Mouse (Mus musculus): ENCODE measurements around the gene Fam131c. TPM values are rescaled to one million over a fixed set of nuclear protein-coding genes. Genes with fewer than 3 reads are reported as not detected.

The Fam131c gene
- polyA plus RNA-seq, 1 experiment from 2014 or later: 2.9 TPM

DNA sequence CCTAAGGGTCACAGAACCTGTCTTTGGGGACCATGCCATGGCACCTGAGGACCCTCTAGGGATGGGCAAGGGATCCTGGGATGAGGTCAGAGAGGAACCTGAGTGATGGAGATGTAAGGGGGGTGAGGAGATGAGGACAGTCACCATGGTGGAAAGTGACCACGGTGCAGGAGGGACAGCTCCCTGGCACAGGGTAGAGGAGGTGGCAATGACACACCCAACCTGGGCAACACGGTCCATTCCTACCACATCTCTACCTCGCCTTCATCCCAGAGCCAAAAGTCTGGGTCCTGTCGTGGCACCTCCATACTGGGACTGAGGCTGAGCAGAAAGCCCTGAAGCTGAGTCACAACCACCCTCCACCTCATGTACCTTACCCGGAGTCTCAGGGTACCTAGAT, 54.8 kb downstream of the Fam131c start:
- Histone ChIP-seq H3K4me1 (ENCODE audit: control insufficient read depth, insufficient read depth, low read length) (0 out of 2 replicates have a peak, but pooled peaks cover 5% of the 10 kb centered on the region), H3K9me3 (ENCODE audit: control insufficient read depth, low read length) (no peaks in the 10 kb centered on the region), H3K27ac (ENCODE audit: low read depth, low read length) (no peak overlapping the region), H3K27me3 (ENCODE audit: control insufficient read depth, insufficient read depth, low read length) (peaks cover 6% of the 10 kb centered on the region), H3K36me3 (ENCODE audit: control insufficient read depth, insufficient read depth, low read length) (no peaks in the 10 kb centered on the region), H3K9ac (ENCODE audit: low read length) (no peak overlapping the region), H3K4me2 (no peak overlapping the region), H3K4me3 (ENCODE audit: low read depth, low read length) (no peak overlapping the region)
- DNase-seq (ENCODE audit: low spot score, missing footprints) (no peak), ATAC-seq (ENCODE audit: low FRiP score) (no peak)
- WGBS: 77% methylated on average over 5 of the region's 5 CpGs

DNA sequence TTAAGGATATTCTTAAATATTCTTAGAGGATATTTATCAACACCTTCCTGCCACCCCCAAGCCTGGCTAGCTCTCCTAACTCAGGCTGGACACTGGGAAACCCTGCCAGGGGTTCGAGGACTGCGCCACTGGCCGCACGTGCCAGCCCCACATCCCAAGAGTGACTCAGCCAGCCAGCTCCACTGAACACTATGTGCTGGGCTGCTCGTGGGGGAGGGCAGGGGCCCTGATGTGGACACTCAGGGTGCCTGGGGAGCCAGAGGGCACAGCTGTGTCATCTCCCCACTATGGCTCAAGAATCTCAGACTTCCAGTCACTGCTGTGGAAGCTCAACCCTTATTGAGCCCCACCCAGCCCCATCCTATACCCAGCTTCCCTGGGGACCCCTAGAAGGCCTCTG, 55.3 kb downstream of the Fam131c start:
- Histone ChIP-seq H3K27me3 (ENCODE audit: control insufficient read depth, insufficient read depth, low read length) (peaks cover 6% of the 10 kb centered on the region), H3K36me3 (ENCODE audit: control insufficient read depth, insufficient read depth, low read length) (no peaks in the 10 kb centered on the region), H3K4me1 (ENCODE audit: control insufficient read depth, insufficient read depth, low read length) (0 out of 2 replicates have a peak, but pooled peaks cover 5% of the 10 kb centered on the region), H3K4me3 (ENCODE audit: low read depth, low read length) (no peak overlapping the region), H3K4me2 (no peak overlapping the region), H3K27ac (ENCODE audit: low read depth, low read length) (no peak overlapping the region), H3K9me3 (ENCODE audit: control insufficient read depth, low read length) (no peaks in the 10 kb centered on the region), H3K9ac (ENCODE audit: low read length) (no peak overlapping the region)
- WGBS: 84% methylated on average over 5 of the region's 5 CpGs
- DNase-seq (ENCODE audit: low spot score, missing footprints): no peak
- ATAC-seq (ENCODE audit: low FRiP score): no peak

DNA sequence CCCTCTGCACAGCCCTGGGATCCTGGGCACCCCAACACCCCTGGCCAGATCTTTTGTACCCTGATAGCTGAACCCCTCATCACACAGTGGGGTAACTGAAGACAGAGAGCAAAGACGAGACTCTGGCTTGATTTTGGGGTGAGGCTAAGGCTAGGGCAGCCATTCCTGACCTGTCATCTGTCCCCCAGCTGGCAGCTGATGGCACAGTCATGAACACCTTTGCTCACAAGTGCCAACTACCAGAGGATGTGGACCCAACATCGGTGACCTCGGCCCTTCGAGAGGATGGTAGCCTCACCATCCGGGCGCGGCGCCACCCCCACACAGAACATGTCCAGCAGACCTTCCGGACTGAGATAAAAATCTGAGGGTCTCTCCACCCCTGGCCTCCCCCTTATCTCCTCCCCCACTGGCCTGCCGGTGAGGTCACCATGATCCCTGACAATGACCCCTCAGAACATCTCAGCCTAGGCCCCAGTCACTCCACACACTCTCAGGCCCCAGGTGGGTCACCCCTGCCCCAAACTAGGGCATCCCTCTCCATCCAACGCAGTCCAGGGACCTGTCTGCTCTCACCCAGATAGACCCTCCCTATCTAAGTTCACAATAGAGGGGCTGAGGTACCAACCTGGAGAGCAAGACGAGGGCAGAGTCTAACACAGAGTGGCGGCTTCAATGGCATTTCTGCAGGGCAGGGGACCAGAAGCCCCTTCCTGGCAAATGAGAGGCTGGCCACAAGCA, 55.8 kb downstream of the Fam131c start:
- ATAC-seq (ENCODE audit: low FRiP score) (no peak), DNase-seq (ENCODE audit: low spot score, missing footprints) (no peak)
- Histone ChIP-seq H3K27me3 (ENCODE audit: control insufficient read depth, insufficient read depth, low read length) (peaks cover 6% of the 10 kb centered on the region), H3K9ac (ENCODE audit: low read length) (no peak overlapping the region), H3K36me3 (ENCODE audit: control insufficient read depth, insufficient read depth, low read length) (no peaks in the 10 kb centered on the region), H3K4me1 (ENCODE audit: control insufficient read depth, insufficient read depth, low read length) (0 out of 2 replicates have a peak, but pooled peaks cover 5% of the 10 kb centered on the region), H3K4me2 (no peak overlapping the region), H3K4me3 (ENCODE audit: low read depth, low read length) (no peak overlapping the region), H3K9me3 (ENCODE audit: control insufficient read depth, low read length) (no peaks in the 10 kb centered on the region), H3K27ac (ENCODE audit: low read depth, low read length) (no peak overlapping the region)
- 94% methylated on average over 13 of the region's 13 CpGs for WGBS

DNA sequence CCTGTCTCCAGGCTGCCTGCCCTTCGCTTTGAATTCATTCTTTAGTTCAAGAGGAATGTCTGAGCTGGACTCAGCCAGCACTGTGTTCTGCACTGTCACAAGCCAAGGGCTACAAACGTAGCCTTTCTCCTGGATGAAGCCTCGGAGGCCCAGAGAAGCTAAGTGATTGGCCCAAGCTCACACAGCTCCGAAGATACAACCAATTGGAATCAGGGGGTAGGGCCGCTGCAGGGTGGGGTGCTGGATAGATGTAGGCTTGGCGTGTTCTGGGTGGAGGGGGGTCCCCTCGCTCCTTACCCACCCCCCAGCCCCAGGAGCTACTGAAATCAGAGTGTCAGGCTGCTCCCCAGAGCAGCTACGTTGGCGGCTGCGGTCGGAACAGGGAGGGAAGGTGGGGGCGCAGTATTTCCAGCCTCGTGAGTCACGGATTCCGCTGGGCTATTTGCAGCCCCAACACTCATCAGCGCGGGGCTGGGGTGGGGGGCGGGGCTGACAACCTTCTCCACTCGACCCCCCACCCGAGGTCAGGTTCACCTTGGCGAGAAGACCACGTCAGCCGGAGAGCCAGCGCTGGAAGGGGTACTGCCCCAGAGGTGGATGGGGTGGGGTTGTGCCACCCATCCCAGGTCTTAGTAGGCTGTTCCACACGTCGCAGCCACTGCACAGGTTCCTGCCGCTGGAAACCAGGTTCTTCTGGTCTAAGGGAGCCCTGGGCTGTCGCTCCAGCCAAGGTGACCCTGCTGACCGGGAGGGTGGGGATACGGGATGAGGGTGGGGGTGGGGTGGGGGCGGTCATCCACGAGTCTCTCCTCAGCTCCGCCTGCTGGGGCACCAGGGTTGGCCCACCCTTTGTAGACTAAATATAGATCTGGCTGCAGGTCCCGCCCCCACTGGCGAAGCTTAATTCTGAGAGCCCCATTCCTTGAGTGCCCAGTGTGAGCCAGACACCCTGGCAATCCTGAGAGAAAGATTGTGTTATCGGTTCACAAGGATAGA, 57.8 kb downstream of the Fam131c start:
- Histone ChIP-seq H3K4me1 (ENCODE audit: control insufficient read depth, insufficient read depth, low read length) (0 out of 2 replicates have a peak, but pooled peaks cover 5% of the 10 kb centered on the region), H3K36me3 (ENCODE audit: control insufficient read depth, insufficient read depth, low read length) (no peaks in the 10 kb centered on the region), H3K4me2 (peak overlapping the region; percentile 57), H3K27ac (ENCODE audit: low read depth, low read length) (no peak overlapping the region), H3K9me3 (ENCODE audit: control insufficient read depth, low read length) (no peaks in the 10 kb centered on the region), H3K27me3 (ENCODE audit: control insufficient read depth, insufficient read depth, low read length) (peaks cover 6% of the 10 kb centered on the region), H3K9ac (ENCODE audit: low read length) (peak overlapping the region; percentile 38; the same call in 1 of the 2 replicates), H3K4me3 (ENCODE audit: low read depth, low read length) (peak overlapping the region; percentile 22)
- DNase-seq (ENCODE audit: low spot score, missing footprints) (peak; percentile 87), ATAC-seq (ENCODE audit: low FRiP score) (peak; percentile 77)
- WGBS: 6% methylated on average over 36 of the region's 36 CpGs

DNA sequence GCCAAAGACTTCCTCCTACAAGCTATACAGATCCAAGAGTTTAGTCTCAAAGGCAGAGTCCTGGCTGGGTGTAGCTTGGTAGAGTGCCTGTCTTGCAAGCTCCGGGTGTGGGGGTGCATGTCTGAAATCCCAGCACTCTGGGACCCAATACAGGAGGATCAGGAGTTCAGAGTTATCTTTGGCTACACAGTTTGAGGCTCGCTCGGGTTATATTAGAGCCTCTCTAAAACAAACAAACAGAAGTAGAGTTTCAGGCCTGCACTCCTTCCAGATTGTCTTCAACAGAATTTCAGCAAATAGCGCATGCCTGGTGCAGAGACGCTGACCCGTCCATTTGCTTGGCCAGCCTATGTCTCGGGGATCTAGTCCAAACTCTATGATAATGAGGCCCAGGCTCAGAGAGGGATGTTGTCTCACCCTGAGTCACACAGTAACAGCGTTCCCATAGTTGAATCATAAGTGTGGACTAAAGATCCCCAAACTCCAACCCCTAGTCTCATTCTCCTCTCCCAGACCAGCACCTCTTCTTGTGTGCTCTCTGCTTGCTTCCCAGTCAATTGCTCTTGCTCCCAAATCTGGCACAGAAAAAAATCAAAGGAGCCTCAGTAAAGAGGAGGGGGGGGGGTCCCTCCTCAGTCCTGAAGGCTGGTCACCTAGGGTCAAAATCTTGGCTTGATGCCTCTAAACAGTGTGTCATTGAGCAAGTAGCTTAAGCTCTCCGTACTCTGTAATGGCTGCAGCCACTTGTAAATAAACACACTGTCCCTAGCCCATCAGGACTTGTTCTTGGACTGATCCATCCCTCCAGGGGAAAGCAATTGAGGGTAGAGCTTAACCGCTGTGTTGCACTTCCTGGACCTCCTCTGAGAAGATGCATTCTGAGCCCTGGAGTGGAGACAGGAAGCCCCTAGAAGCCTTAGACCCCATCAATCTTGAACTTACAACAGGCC, 59.1 kb downstream of the Fam131c start:
- no peaks in the 10 kb centered on the region for H3K36me3 ChIP-seq (ENCODE audit: control insufficient read depth, insufficient read depth, low read length)
- H3K27me3 ChIP-seq (ENCODE audit: control insufficient read depth, insufficient read depth, low read length): peaks cover 6% of the 10 kb centered on the region
- no peaks in the 10 kb centered on the region for H3K9me3 ChIP-seq (ENCODE audit: control insufficient read depth, low read length)
- ATAC-seq (ENCODE audit: low FRiP score) (no peak), DNase-seq (ENCODE audit: low spot score, missing footprints) (no peak)
- H3K4me2 ChIP-seq: no peak overlapping the region
- 0 out of 2 replicates have a peak, but pooled peaks cover 5% of the 10 kb centered on the region for H3K4me1 ChIP-seq (ENCODE audit: control insufficient read depth, insufficient read depth, low read length)
- H3K27ac ChIP-seq (ENCODE audit: low read depth, low read length): no peak overlapping the region
- no peak overlapping the region for H3K4me3 ChIP-seq (ENCODE audit: low read depth, low read length)
- H3K9ac ChIP-seq (ENCODE audit: low read length): no peak overlapping the region
- 79% methylated on average over 10 of the region's 10 CpGs for WGBS

DNA sequence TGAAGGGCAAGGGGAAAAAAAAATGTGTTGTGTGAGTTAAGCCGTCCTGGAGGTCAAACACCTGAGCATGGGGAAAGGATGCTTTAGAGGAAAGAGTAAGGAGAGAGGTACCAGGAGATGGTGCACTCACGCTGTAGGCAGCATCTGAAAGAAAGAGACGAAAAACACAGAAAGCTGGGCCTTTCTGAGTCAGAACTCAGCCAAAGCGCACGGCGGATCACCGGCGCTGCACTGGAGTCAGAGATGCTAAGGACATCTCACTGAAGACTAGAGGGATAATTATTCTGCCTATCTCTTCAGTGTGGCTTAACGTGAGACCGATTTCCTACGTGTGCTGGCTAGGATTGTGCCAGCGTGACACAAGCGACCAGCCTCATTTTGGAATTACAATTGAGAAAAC, 59.9 kb downstream of the Fam131c start:
- Histone ChIP-seq H3K4me2 (no peak overlapping the region), H3K9me3 (ENCODE audit: control insufficient read depth, low read length) (no peaks in the 10 kb centered on the region), H3K4me1 (ENCODE audit: control insufficient read depth, insufficient read depth, low read length) (0 out of 2 replicates have a peak, but pooled peaks cover 5% of the 10 kb centered on the region), H3K27ac (ENCODE audit: low read depth, low read length) (no peak overlapping the region), H3K27me3 (ENCODE audit: control insufficient read depth, insufficient read depth, low read length) (peaks cover 6% of the 10 kb centered on the region), H3K4me3 (ENCODE audit: low read depth, low read length) (no peak overlapping the region), H3K9ac (ENCODE audit: low read length) (no peak overlapping the region), H3K36me3 (ENCODE audit: control insufficient read depth, insufficient read depth, low read length) (no peaks in the 10 kb centered on the region)
- WGBS: 87% methylated on average over 13 of the region's 13 CpGs
- DNase-seq (ENCODE audit: low spot score, missing footprints) (no peak), ATAC-seq (ENCODE audit: low FRiP score) (no peak)

DNA sequence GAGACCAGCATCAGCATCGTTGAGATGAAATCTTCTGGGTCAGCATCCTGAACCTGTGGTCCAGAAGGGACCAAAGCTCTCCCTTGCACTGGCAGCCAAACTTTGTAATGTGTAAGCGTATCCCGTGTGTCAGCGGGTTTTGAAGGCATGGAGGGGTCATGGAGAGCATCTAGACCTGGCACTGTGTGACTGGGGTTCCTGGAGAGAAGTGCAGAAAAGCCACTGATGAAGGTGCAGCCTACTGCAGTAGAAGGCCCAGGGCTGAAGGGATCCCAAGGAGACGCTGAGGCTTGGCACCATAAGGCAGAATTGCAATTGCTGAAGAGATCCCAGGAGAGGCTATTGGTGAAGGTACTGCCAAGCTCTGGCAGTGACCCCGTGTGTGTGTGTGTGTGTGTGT, 61.4 kb downstream of the Fam131c start:
- WGBS: 83% methylated on average over 6 of the region's 6 CpGs
- peaks cover 6% of the 10 kb centered on the region; the same call in 1 of the 2 replicates for H3K27me3 ChIP-seq (ENCODE audit: control insufficient read depth, insufficient read depth, low read length)
- H3K4me3 ChIP-seq (ENCODE audit: low read depth, low read length): no peak overlapping the region
- H3K9ac ChIP-seq (ENCODE audit: low read length): no peak overlapping the region
- no peak overlapping the region for H3K27ac ChIP-seq (ENCODE audit: low read depth, low read length)
- no peak overlapping the region for H3K4me2 ChIP-seq
- no peaks in the 10 kb centered on the region for H3K9me3 ChIP-seq (ENCODE audit: control insufficient read depth, low read length)
- H3K4me1 ChIP-seq (ENCODE audit: control insufficient read depth, insufficient read depth, low read length): 0 out of 2 replicates have a peak, but pooled peaks cover 5% of the 10 kb centered on the region
- ATAC-seq (ENCODE audit: low FRiP score): no peak
- DNase-seq (ENCODE audit: low spot score, missing footprints): no peak
- H3K36me3 ChIP-seq (ENCODE audit: control insufficient read depth, insufficient read depth, low read length): no peaks in the 10 kb centered on the region

DNA sequence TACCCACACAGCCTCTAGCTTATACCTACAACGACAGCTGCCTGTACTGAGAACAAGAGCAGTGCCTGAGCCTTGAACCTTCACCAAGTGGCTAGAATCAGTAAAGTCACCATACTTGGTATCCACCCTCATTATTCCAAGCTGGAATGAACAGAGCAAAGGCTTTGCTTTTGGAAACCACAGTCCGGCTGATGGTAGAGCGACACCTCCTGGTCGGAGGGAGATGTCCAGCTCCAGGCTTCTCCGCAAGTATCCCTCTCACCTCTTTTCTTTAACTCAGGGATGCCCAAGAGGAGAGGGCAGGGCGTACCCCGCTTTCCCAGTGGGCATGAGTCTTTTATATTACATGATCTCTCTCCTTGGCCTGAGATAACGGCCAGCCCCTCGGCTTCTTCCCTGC, 61.8 kb downstream of the Fam131c start:
- Histone ChIP-seq H3K4me1 (ENCODE audit: control insufficient read depth, insufficient read depth, low read length) (0 out of 2 replicates have a peak, but pooled peaks cover 5% of the 10 kb centered on the region), H3K9me3 (ENCODE audit: control insufficient read depth, low read length) (no peaks in the 10 kb centered on the region), H3K9ac (ENCODE audit: low read length) (no peak overlapping the region), H3K27me3 (ENCODE audit: control insufficient read depth, insufficient read depth, low read length) (peaks cover 6% of the 10 kb centered on the region; the same call in 1 of the 2 replicates), H3K4me2 (no peak overlapping the region), H3K36me3 (ENCODE audit: control insufficient read depth, insufficient read depth, low read length) (no peaks in the 10 kb centered on the region), H3K27ac (ENCODE audit: low read depth, low read length) (no peak overlapping the region), H3K4me3 (ENCODE audit: low read depth, low read length) (no peak overlapping the region)
- ATAC-seq (ENCODE audit: low FRiP score) (no peak), DNase-seq (ENCODE audit: low spot score, missing footprints) (no peak)
- WGBS: 44% methylated on average over 9 of the region's 9 CpGs

Measured in midbrain, embryonic 11.5 days (tissue).